Mouse (Mus musculus) myocyte (in vitro differentiated cells): ENCODE results near the gene Ptprt. TPM values are rescaled to one million over a fixed set of nuclear protein-coding genes. Genes with fewer than 3 reads are reported as not detected.

Experiments
- H3K27me3 ChIP-seq: one replicate; pipeline ENCODE4 v1.6.1; 2011; ENCODE audit not compliant: control insufficient read depth, insufficient read depth, insufficient read length
- H3K36me3 ChIP-seq: one replicate; pipeline ENCODE4 v1.6.1; 2011; ENCODE audit not compliant: control insufficient read depth, insufficient read depth
- H3K4me2 ChIP-seq: one replicate; pipeline ENCODE4 v1.6.1; 2011; ENCODE audit warnings: low read depth, control low read depth
- H3K4me3 ChIP-seq: one replicate; pipeline ENCODE4 v1.5.1; 2011; ENCODE audit warnings: mild to moderate bottlenecking, control low read depth, moderate library complexity
- H3K79me2 ChIP-seq: one replicate; pipeline ENCODE4 v1.6.1; 2011; ENCODE audit not compliant: control insufficient read depth, insufficient read depth
- H3ac ChIP-seq: one replicate; pipeline ENCODE4 v1.6.1; 2011; ENCODE audit not compliant: control insufficient read depth, insufficient read length
- CEBPB ChIP-seq: IDR thresholded peaks from 2 replicates; pipeline ENCODE4 v1.6.1; 2011; ENCODE audit warnings: mild to moderate bottlenecking, moderate library complexity; ENCODE audit not compliant: poor library complexity, insufficient read depth, severe bottlenecking
- E2F4 ChIP-seq: IDR thresholded peaks from one replicate; pipeline ENCODE4 v1.6.1; 2011; ENCODE audit warnings: mild to moderate bottlenecking, control low read depth, moderate library complexity; ENCODE audit not compliant: insufficient read depth
- MAX ChIP-seq: IDR thresholded peaks from one replicate; pipeline ENCODE4 v1.6.1; 2011; ENCODE audit warnings: low read depth, mild to moderate bottlenecking, control low read depth
- MYOD1 ChIP-seq, 3 experiments: IDR thresholded peaks; one replicate each; pipeline ENCODE4 v1.6.1; 2011; ENCODE audit warnings: control low read depth in 2 of 3, low read depth in 2 of 3, mild to moderate bottlenecking in 2 of 3, moderate library complexity in 1 of 3; ENCODE audit not compliant: insufficient read length in 2 of 3, control insufficient read depth in 1 of 3
- MYOG ChIP-seq, 3 experiments: IDR thresholded peaks; one replicate each; pipeline ENCODE4 v1.6.1; 2011; ENCODE audit warnings: control low read depth in 2 of 3, low read depth in 2 of 3, mild to moderate bottlenecking in 2 of 3; ENCODE audit not compliant: insufficient read length in 2 of 3, control insufficient read depth in 1 of 3, insufficient read depth in 1 of 3
- POLR2A ChIP-seq: IDR thresholded peaks from one replicate; pipeline ENCODE4 v1.6.1; 2011; ENCODE audit warnings: low read depth, mild to moderate bottlenecking, control low read depth, moderate library complexity; ENCODE audit not compliant: insufficient read length
- POLR2AphosphoS2 ChIP-seq: IDR thresholded peaks from one replicate; pipeline ENCODE4 v1.6.1; 2011; ENCODE audit warnings: low read depth, control low read depth; ENCODE audit not compliant: insufficient read length
- REST ChIP-seq: IDR thresholded peaks from one replicate; pipeline ENCODE4 v1.6.1; 2011; ENCODE audit warnings: mild to moderate bottlenecking, control low read depth, moderate library complexity; ENCODE audit not compliant: insufficient read depth, insufficient read length
- SRF ChIP-seq: IDR thresholded peaks from one replicate; pipeline ENCODE4 v1.6.1; 2011; ENCODE audit warnings: low read depth; ENCODE audit not compliant: control insufficient read depth, insufficient read length
- TCF12 ChIP-seq: IDR thresholded peaks from one replicate; pipeline ENCODE4 v1.6.1; 2011; ENCODE audit warnings: mild to moderate bottlenecking, control low read depth; ENCODE audit not compliant: poor library complexity, insufficient read depth, severe bottlenecking
- TCF3 ChIP-seq: IDR thresholded peaks from one replicate; pipeline ENCODE4 v1.6.1; 2011; ENCODE audit warnings: low read depth, control low read depth; ENCODE audit not compliant: insufficient read length
- USF1 ChIP-seq: IDR thresholded peaks from one replicate; pipeline ENCODE4 v1.6.1; 2011; ENCODE audit warnings: low read depth, mild to moderate bottlenecking, control low read depth, moderate library complexity
- polyA plus RNA-seq: library from polyadenylated mRNA; unstranded; fragments of >200 nt; fragmentation: generic; extraction: Trizol; gene quantifications from one replicate; pipeline ENCODE4 v1.2.1, GENCODE M21; 2012; ENCODE audit warnings: missing spikeins

Gene Ptprt
- polyA plus RNA-seq, 1 experiment = 0.08 TPM

DNA sequence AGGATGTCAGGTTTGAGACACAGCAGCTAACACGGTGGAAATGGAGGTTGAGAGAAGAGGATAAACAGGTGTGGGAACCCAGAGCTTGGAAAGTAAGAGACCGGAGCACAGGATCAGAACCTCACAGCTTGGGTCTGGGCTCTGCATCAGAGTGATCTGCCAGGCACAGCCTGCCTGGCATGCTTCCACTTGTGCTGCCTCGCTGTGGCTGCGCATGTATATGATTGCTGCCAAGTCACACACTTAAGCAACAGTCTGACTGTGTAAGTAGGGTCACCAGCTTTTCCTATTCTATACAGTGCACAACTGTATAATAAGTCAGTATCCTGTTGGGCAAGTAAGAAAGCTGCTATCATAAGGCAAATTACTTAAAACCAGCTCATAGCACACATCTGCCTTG lies 249.9 kb downstream of the Ptprt start:
- Histone ChIP-seq H3ac (no peak overlapping the region), H3K27me3 (no peaks in the 10 kb centered on the region), H3K79me2 (no peaks in the 10 kb centered on the region), H3K36me3 (no peaks in the 10 kb centered on the region), H3K4me3 (no peak overlapping the region), H3K4me2 (no peak overlapping the region)
- no peak for TF ChIP-seq USF1

DNA sequence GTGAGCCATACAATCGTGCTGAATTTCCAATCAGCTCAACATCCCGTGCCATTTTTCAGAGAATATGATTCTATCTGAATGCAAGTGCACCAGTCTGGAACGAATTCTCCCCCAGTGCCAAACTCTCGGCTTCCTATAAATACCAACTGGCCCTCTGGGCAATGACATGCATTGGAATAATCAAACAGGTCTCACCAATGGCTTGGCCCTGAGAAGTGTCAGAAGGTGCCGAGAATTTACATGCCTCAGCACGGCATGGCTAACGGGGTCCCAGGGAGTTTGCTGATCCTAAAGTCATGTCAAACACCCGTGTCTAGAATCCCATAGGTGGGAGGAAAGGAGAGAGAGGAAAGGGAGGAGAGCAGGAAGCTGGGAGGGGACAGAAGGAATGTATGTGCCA lies 251.7 kb downstream of the Ptprt start:
- Histone ChIP-seq H3K4me2 (no peak overlapping the region), H3K4me3 (no peak overlapping the region), H3K79me2 (no peaks in the 10 kb centered on the region), H3K36me3 (no peaks in the 10 kb centered on the region), H3K27me3 (no peaks in the 10 kb centered on the region), H3ac (no peak overlapping the region)
- no peak for TF ChIP-seq TCF12
- no peak for TF ChIP-seq POLR2A
- TF ChIP-seq CEBPB = no peak
- no peak for TF ChIP-seq SRF
- TF ChIP-seq TCF3 = no peak
- TF ChIP-seq MYOG (IDR thresholded peaks at IDR 0.05; ENCODE audit: control insufficient read depth in 1 of 3, insufficient read depth in 1 of 3, insufficient read length in 2 of 3, low read depth in 2 of 3) = no peak
- no peak for TF ChIP-seq POLR2AphosphoS2
- no peak for TF ChIP-seq E2F4
- TF ChIP-seq REST = no peak
- TF ChIP-seq USF1 = no peak
- no peak for TF ChIP-seq MYOD1 (IDR thresholded peaks at IDR 0.05; ENCODE audit: control insufficient read depth in 1 of 3, insufficient read length in 2 of 3, low read depth in 2 of 3)
- TF ChIP-seq MAX = no peak

DNA sequence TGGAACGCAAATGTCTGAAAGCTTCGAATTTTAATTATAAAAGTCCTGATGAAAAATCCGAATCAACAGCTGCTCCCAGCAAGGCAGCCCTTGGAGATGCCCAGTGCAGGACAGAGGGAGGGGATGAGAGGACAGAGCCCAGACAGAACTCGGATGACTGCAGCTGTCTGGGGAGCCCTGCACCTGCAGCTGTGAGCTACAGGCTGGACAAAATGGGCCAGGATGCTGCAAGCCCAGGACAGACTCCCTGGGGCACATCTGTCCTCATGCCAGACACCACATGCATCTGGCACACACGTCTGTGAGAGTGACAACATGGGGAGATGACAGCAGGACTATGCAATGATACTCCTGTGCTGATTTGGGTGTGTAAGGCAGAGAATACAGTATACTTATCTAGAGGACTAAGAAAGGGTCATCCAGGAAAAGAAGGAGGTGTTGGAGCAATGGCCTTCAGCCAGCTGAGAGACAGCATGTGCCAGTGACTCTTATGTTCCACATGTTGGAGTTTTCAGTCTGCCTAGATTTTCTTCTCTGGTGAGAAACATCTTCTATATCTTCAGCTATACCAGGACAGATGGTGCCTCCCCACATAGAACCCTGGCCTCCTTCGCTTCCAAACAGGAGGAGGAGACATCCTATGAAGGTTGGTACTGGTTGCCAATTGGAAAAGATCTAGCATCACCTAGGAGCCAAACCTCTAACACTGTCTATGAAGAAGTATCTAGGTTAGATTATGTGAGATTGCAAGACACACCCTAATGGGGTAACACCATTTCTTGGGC lies 259.4 kb downstream of the Ptprt start:
- TF ChIP-seq TCF3 (no peak), POLR2A (no peak), MAX (no peak), CEBPB (no peak), POLR2AphosphoS2 (no peak), REST (no peak), USF1 (no peak), MYOG (IDR thresholded peaks at IDR 0.05; ENCODE audit: control insufficient read depth in 1 of 3, insufficient read depth in 1 of 3, insufficient read length in 2 of 3, low read depth in 2 of 3) (no peak), E2F4 (no peak), MYOD1 (IDR thresholded peaks at IDR 0.05; ENCODE audit: control insufficient read depth in 1 of 3, insufficient read length in 2 of 3, low read depth in 2 of 3) (no peak), TCF12 (no peak), SRF (no peak)
- H3K36me3 ChIP-seq = no peaks in the 10 kb centered on the region
- H3K27me3 ChIP-seq = no peaks in the 10 kb centered on the region
- H3K79me2 ChIP-seq = no peaks in the 10 kb centered on the region
- H3ac ChIP-seq = no peak overlapping the region
- no peak overlapping the region for H3K4me2 ChIP-seq
- H3K4me3 ChIP-seq = no peak overlapping the region

DNA sequence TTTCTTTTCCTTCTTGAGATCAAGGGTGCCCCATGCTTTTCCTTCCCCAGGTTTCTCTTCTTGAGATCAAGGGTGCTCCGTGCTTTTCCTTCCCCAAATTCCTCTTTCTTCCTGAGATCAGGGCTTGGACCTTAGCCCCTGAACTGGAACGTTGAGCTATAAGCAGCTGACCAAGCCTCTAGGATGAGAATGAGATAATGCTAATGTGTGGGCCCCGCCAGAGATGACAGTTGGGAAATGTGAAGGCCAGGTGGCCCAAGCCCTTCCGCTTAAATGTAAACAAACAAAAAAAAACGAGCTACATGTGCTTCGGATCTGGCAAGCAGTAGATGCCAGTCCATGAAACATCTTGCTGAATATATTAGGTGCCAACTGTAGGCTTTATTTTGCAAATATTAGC lies 266.3 kb downstream of the Ptprt start:
- H3ac ChIP-seq = no peak overlapping the region
- no peak overlapping the region for H3K4me3 ChIP-seq
- no peaks in the 10 kb centered on the region for H3K36me3 ChIP-seq
- H3K27me3 ChIP-seq = no peaks in the 10 kb centered on the region
- TF ChIP-seq MAX = no peak
- TF ChIP-seq E2F4 = no peak
- no peak for TF ChIP-seq MYOG (IDR thresholded peaks at IDR 0.05; ENCODE audit: control insufficient read depth in 1 of 3, insufficient read depth in 1 of 3, insufficient read length in 2 of 3, low read depth in 2 of 3)
- TF ChIP-seq CEBPB = no peak
- TF ChIP-seq SRF = no peak
- no peak for TF ChIP-seq TCF12
- TF ChIP-seq MYOD1 (IDR thresholded peaks at IDR 0.05; ENCODE audit: control insufficient read depth in 1 of 3, insufficient read length in 2 of 3, low read depth in 2 of 3) = no peak
- no peak for TF ChIP-seq USF1
- no peak for TF ChIP-seq REST
- H3K79me2 ChIP-seq = no peaks in the 10 kb centered on the region
- no peak overlapping the region for H3K4me2 ChIP-seq

DNA sequence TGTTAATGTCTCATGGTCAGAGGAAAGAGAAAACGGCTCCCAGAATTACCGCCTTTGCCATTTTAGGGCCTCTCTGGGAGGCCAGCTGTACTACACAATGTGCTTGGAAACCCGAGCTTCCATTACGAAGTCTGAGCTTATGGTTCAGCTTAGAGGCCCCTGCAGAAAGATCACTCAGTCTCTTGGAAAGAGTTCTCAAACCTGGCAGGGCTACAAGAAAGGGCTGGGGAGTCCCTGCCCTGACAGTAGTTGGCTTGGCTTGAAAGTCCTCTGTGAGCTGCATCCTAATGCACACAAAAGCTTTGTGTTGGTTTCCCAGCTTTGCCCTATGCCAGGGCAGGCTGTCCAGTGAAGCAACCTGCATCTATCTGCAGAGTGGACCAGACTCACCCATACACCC lies 269.1 kb downstream of the Ptprt start:
- Histone ChIP-seq H3ac (no peak overlapping the region), H3K36me3 (no peaks in the 10 kb centered on the region), H3K27me3 (no peaks in the 10 kb centered on the region), H3K4me2 (no peak overlapping the region), H3K79me2 (no peaks in the 10 kb centered on the region), H3K4me3 (no peak overlapping the region)
- TF ChIP-seq MYOD1 (IDR thresholded peaks at IDR 0.05; ENCODE audit: control insufficient read depth in 1 of 3, insufficient read length in 2 of 3, low read depth in 2 of 3) (no peak), CEBPB (no peak), MAX (no peak)
